Mouse (Mus musculus) lung, postnatal 10 days (tissue): ENCODE results near the gene Rpgr.

Experiments used
- DNase-seq: peaks from one replicate; pipeline ENCODE4 v3.0.0; 2021

The Rpgr gene

DNA sequence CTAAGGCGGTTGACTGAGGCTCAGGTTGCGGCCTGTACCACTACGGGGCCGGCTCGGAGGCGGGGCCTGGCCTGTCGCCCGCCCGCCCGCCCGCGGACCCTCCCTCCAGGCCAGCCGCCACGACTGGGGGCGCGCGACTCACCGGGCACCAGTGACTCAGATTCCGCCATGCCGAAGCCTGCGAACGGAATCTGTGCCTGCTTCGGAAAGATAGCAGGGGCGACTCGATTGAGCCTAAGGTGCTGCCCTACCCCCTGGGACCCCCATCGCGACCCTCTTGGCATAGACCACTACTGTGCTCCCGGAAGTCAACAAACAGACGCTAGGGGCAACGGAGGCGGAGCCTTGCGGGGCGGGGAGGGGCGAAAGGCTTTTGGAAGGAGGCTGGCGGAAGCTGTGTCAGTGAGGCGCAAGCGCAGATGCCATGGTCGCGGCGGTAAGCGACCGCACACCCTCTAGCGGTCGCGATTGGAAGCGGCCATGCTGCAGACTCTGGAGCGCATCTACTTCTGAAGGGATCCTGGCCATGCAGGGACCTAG is at the start of gene Rpgr:
Gene Rpgr (minus strand): TSS at position 511 of the 540 bp plus-strand sequence.
- DNase-seq = peak; percentile 96

DNA sequence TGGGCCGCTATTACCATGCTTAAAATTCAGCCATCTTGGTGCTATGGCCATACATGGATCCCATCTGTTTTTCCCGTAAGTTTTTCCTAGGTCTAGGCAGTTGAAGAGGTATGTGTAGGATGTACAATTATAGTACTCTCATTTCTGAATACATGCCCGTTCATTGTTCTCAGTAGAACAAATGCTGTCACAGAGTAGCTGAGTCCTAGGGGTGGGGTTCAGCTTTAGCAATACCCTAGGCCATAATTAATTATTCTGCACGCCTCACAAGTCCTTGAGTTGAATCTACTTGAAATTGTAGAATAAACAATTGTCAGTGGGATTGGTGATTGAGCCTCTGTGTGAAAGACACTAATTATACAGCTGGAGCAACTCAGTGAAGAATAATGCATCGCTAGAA is 41.5 kb upstream of the Rpgr start:
- no peak for DNase-seq

DNA sequence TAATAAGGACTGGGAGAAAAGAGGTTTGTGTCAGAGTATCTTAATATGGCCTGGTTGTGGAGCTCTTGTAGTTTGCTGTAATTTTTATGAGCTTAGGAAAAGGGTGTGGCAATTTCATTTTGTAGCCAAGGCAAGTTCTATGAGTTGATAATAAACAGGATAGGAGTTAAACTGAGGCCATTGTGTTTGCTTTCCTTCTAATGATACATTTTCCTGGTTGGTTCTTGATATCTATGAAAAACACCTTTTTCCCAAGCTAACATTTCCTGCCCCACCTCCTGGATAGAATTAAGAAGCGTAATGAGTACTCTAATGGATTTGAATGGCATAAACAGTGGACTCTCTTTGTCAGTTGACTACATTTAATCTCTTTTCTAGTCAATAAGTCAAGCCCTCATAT is 41.1 kb upstream of the Rpgr start:
- DNase-seq = peak; percentile 6

DNA sequence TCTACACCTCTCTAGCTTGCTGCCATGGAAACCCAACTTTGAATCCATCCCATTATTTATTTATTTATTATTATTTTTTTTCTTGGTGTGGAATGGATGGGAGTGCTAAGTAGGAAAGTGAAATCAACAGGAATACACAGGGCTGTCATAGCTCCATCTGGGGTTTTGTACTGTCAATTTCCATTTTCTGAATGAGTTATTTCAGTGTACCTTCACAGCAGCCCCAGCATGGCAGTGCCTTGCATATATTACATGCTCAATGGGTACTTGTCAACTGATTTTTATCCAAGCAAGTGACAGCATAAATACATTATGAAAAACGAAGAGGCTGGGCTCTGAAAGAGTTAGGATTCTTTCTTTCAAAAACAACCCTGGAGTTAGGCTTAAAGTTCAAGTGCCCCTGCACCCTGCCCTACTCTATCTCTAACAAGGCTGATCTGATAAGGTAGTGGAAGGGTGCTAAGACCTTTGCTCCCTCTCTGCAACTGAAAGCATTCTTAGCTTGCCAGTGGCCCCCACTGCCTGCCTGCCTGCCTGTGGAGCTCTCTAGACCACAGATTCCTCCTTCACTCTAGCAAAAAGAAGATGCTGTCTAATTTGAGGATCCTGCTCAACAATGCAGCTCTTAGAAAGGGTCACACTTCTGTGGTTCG is 35.3 kb upstream of the Rpgr start, which contains the start of gene Otc:
Gene Otc (plus strand): TSS at position 454 of the 653 bp plus-strand sequence.
- DNase-seq = no peak

DNA sequence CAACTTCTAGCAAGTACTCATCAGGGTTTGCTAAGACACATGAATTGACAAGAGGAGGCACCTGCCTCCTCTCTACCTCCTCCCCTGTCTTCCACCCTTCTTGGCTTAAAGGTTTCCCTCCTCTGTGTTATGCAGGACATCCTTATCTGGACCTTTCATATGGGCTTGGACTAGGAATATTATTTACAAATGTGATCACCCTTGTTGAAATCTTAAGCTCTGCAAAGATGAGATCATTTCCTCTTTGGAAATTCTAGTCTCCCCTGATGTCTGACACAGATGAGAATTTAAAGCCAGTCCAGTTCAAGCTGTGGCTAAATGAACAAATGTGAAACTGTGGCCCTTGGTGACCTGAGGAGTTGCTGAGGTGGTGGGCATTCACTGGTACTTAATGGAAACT is 34.6 kb upstream of the Rpgr start:
- no peak for DNase-seq

DNA sequence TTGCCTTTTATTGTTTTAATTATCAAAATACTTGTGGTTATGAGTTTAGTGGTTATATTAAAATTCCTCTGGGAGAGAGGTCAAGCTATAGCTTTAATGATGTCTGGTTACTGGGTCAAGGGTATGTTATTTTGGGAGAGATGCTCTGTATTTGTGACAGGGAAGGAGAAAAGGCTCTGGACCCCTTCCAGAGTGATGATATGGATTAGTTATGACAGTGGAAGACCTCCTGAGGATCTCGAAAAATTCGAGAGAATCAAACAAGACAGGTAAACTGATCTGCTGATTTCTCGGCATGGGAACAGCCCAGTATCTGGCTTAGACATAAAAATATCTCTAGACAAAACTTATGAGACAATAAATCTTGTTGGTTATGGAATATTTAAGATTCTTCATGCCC is 27.2 kb upstream of the Rpgr start:
- DNase-seq = no peak

DNA sequence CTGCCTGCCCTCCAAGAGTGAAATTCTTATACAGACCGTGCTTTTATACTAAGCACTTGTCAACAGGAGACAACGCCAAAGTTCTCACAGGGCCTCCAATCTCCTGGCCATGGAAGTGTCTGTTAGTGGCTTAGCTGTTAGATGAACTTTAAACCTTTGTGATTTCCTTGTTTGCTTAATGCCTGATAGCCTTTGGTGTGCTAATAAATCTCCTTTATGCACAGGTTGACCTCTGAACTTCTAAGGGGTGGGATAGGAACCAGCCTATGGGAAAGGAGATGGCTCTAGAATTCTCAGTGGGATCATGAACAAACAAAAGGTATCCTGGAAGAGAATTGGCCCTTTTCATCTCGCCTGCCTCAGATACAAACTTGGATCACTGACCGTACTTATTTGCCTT is 22.8 kb upstream of the Rpgr start:
- no peak for DNase-seq

DNA sequence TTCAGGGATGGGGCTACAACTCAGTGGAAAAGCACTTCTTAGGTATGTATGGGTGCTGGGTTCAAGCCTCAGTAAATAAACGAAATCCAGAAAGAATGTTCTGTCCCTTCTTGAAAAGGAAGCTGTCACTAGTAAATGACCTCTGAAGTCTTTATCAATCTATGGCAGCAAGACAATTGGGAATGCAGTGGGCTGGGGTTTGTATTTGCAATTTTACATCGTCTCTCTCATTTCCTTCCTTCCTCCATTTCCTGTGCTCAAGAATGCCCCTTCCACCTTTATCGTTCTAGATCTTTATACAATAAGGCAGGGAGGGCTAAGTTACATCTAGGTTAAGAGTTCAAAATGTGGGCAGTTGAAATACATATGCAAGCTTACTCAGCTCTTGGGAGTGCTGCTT is 17.9 kb upstream of the Rpgr start:
- no peak for DNase-seq

DNA sequence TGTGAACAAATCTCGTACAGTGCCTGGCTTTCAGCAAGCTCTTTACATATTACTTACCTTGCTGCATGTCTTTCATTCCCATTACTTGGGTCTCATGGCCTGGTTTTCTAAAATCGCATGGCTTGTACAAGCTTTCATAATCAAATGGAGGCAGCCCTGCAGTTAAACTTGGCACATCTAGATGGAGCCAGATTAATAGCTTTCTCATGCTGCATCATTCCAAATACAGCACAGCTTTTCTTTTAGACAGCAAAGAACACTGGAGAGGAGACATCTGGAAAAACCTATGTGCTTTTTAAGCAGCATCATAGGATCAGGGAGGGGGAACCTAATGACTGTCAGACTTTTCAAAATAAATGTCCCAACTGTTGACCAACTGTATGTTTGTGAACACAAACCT is 16.3 kb upstream of the Rpgr start:
- peak; percentile 12 for DNase-seq

DNA sequence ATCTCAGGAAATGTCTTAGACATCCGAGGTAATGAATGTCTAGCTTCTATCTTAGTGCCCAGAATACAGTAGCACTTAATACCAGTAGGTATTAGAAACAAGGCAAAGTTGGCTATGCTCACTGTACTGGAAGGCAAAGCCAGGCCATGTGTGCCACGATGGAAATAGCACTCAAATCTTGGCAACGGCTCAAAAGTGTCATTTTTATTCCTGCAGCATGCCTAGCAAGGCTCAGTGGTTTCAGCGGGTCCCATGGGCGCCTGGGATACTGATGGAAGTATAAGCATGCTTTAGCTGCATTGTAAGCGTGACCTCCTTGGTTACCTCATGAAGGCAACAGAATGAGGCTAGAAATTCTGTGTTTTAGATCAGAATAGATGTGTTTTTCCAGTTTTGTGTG is 2.6 kb upstream of the Rpgr start:
- DNase-seq = no peak

DNA sequence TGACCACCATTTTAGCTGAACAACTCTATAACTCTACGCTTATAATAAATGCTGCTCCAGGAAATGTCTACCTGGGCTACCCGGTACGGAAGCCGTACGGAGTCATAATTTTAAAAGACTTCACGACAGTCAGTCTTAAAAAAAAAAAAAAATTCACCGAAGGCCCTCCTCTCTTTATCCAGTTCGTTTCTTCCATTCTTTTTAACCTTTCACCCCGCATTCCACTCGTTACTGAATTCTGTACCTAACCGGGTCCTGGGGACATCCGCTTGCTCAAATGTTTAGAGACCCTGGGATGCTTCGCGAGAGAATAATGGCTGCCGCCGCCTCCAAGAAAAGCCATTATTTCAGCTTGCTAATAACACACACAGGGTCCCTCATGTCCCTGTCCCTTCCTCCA is 748 bp downstream of the Rpgr start:
- DNase-seq = peak; percentile 43

DNA sequence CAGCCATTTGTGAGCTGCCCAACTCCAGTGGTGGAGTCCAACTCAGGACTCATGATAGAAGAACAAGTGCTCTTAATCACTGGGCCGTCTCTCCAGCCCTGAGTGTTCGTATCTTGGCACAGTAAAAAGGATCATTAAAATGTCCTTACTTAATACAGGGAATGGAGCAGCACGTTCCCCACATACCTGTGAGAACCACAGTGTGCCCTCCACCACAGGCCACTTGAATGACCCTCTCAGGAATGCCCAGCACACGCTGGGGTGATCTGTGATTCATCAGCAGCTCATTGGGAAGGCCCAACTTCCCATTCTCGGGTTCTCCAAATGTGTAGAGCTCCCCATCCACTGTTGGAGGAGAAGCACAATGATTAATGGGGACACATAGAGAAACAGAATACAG is 10.8 kb downstream of the Rpgr start:
- no peak for DNase-seq

DNA sequence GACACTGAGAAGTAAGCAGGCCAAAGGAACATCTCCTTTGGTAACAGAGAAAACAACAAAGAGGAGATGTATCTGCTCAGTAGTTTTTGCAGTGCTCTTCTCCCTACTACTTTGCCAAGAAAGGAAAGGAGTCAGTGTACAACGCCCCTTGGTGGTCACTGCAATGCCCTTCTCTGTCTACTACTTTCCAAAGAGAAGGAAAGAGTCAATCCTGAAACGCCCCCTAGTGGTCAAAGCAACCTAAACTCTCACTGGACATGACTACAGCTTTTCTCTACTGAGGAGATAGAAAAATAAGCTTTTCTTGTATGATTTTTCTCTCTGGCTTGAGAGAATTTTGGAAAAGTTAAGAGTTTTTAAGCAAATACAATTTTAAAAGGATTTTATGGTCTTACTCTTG is 15.4 kb downstream of the Rpgr start:
- peak; percentile 75 for DNase-seq

DNA sequence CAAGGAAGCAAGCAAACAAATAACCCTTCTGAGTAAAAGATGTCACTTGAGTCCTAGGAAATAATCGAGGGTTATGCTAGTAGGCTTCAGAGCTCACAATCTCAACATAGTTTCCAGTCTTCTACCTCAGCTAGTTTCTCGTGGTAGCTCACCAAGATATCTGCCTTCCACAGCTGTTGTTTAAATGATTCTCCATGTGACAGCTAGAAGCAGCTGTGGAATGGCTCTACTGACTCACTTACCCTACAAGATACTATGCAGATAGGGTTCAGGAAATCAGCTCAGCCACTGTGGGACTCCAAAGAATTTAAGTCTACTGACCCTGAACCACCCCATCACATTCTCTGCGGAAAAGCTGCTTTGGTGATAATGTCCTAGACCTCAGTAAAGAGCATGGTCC is 64.3 kb downstream of the Rpgr start:
- no peak for DNase-seq

DNA sequence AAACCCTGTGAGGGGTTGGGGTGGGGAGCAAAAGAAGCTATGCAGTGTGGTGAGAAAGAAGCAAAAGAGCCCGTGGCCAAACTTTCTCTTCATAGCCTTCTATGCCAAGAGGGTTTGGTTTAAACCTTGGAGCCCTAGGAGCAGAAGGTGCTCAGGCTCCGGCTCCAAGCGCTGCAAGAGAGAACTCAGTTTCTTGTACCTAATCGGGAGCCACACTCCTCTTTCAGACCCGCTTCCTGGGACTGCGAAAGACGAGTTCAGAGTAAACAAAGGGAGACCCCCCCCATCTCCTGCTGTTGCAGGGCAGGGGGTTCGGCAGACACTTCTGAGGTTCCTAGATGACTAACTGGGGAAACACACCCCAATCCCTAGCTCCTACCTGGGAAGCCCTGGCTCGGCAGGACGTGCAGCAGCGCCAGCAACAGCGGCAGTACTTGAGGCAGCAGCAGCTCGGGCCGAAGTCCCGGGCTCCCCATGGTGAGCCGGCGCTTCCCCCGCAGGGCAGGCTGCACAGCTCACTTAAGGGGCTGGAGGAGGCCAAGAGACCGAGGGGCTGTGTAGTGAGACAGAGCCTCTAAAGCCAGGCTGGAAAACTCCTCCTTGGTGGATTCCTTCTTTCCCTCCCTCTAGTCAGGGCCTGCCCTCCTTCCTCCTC is 99.5 kb downstream of the Rpgr start, which contains the start of gene Srpx:
Gene Srpx (minus strand): TSS at position 645 of the 655 bp plus-strand sequence.
- peak; percentile 5 for DNase-seq

DNA sequence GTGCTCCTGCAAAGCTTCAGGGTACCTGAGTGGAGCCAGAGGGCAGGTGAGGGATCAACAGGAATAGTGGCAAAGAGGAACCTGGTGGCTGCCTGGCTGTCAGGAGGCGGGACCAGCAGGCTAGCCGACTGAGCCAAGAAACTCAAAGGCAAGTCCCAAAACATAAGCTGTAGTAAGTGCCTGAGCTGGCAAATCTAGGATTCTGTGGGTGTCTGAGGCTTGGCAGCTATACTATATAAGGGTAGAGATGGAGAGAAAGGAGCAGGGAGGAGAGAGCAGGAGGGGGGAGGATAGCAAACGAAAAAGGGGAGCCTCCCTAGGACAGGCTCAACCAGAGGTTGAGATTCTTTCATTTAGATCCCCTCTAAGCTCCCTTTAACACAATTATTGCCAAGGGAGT is 100.9 kb downstream of the Rpgr start:
- DNase-seq = no peak

DNA sequence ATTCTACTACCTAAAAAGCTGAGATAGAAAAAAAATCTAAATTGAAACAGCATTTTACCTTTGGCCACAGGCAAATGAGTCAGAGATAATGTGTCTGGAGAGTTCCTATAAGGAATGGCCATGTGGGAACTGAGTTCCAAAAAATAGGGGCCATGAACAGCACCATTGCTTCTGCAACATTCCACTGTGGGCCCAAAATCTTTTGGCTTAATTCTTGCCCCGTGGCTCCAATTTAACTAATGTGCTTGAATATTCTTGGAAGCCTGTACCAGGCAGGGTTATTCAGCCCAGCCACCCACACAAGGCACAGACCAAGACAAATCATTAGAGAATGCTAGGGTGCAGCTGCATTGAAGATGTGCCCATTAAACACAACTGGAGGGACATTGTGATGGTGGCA is 106.0 kb downstream of the Rpgr start:
- DNase-seq = no peak

DNA sequence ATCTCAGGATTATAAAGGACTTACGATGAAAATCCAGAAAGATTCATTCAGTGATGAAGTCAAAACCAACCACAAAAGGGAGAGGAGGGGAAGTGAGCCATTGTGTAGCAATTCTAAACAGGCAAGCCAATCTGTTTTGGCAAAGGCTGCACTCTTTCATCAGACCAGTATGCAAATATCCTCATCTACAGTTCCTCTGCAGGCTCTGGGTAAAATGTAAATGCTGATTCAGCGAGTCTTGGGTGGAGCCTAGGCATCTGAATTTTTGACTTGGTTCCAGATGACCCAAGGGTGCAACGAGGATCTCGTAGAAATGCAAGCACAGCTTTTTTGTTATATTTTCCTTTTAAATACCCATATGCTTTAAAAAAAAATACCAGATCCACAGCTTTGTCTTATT is 108.2 kb downstream of the Rpgr start:
- peak; percentile 4 for DNase-seq

DNA sequence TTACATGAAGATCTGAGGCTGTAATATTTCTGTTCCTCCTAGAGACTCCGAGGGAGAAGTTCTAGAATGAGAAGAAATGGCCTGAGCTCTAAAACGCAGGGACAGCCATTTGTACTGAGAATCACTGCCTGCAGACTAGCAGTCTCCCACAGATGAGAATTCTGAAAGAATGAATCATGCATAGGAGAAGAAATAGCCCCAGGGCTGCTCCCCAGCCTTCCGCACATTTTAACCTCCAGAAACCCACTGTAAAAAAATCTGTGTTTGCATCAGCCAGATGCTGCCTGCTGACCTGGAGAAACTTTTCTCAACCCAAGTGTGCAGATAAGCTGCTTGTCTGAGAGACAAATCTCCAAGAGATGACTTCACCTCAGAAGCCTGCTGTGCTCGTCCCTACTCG is 111.2 kb downstream of the Rpgr start:
- no peak for DNase-seq

DNA sequence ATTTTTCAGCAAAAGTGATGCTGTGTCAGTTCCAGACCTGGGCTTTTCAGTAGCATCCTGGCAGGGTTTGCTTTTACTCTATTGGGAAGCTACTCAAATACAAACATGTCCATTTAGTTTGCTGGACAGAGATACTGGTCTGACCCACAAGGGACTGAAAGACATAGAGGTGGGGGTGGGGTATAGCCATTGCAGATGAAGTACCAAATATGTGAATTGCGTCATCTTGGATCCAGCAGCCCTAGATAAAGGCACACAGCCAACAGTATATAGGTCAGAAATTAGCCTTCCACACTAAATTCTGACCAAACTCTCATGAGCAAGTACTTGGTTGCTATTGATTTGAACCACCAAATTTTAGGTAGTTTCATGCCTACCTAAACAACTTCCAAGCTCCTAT is 114.0 kb downstream of the Rpgr start:
- no peak for DNase-seq

DNA sequence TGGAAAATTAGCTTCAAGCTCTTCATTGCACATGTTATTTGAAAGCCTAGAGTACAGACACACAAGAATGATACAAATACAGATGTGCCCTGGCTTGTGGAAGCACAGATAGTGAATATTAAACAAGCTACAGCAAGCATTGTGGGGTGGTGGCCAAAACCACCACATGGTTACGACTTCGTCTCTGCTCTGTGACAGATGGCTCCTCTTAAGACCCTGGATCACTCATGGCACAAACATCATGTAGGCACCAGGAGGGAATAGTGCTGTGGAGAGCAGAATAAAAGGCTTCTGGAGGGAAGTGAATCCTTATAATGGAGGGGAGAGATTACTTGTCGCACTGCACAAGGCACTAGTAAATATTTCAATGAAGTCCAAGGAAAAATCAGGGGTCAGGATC is 120.9 kb downstream of the Rpgr start:
- no peak for DNase-seq

DNA sequence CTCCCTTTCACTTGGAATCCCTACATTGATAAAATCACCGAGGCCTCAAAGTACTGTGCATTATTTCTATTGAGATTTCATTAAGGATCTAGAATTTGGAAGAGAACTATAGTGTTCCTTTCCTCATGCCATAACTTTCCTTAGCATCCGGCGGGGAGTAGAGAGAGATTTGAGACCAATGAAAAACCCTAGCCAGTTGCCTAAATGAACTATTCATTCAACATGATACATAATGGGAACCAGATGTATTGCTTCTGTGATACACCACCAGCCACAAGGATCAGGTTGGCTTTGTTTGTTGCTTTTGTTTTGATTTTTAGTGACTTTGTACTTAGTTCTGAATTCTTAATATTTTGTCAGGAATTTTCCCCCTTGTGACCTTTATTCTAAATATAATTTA is 136.3 kb downstream of the Rpgr start:
- DNase-seq = no peak

DNA sequence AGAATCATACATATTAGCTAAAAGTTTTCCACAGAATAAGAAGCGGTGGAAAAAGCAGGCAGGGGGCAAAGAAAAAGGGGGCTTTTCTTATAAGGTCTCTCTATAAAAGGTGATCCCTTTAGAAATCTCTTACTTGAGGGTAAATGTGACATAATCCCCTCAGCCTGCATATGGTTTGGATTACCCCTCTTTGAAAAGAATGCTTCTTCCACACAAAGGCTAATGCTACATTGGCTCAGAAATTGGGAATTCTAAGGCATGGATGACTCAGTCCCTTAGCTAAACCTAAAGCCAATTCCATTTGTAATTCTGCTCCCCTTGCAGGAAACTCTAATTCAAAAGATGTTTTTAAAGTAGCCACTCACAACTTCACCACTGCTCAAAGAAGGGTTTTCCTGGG is 136.7 kb downstream of the Rpgr start:
- no peak for DNase-seq

DNA sequence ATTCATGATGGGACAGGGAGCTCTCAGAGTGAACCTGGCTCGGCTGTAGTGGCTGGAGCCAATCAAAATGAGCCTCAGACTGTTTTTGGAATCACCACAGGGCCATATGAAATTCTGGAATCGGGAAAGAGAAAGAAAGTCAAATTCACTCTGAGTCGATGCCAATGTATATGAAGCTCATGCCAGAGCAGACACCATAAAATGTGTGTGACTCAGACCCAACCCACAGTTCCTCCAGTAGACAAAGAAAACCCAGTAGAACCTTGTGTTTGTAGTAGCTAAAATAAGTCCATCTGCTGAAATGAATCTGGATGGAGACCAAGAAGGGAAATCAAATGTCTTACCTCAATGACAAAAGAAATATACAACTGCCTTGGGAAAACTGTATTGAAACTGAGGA is 142.8 kb downstream of the Rpgr start:
- no peak for DNase-seq

DNA sequence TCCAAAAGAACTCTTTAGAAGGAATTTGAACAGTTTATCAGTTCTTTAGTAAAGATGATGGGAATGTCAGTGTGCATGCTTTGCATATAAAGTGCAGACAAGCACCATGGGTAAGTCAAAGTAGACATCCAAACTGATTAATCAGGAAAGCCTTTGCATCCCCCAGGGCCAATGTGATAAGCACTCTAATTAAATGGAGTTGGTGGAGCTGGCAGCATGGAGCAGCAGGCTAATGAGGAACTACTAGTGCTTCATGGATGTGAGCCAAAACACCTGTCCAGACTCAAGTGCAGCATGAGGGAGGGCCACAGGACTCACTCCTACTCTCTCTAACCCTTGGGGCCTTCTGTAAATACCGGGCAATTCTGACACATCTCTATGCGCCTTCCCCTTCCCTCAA is 145.2 kb downstream of the Rpgr start:
- no peak for DNase-seq
